ENCODE assay signal across 8 mouse cellular contexts in genomic region chr17:33914969-33915391, GRCm38 (mm10). TPM values are rescaled to one million over a fixed set of nuclear protein-coding genes. Genes with fewer than 3 reads are reported as not detected.
DNase-seq lines count a peak whose midpoint lies in the region; ATAC-seq and TF ChIP-seq lines count a peak whose summit lies in the region.

No protein-coding gene starts in this region.

- peaks cover 47% of the 10 kb centered on the region for H3K36me3 ChIP-seq in C2C12 (ENCODE audit: control insufficient read depth, insufficient read depth)
- H3K36me3 ChIP-seq in forebrain, embryonic 11.5 days (ENCODE audit: control insufficient read depth, insufficient read depth, low read length), result peaks cover 14% of the 10 kb centered on the region
- H3K36me3 ChIP-seq in limb, embryonic 15.5 days, result peaks cover 48% of the 10 kb centered on the region

- peaks cover 55% of the 10 kb centered on the region for H3K79me2 ChIP-seq in C2C12 (ENCODE audit: control insufficient read depth, insufficient read depth)

- peak overlapping the region; percentile 20 for H3ac ChIP-seq in C2C12 (ENCODE audit: control insufficient read depth, insufficient read length, low read depth)

- peaks cover 23% of the 10 kb centered on the region for H3K4me1 ChIP-seq in forebrain, embryonic 11.5 days (replicated peaks; ENCODE audit: control insufficient read depth, insufficient read depth, low read length)
- peaks cover 72% of the 10 kb centered on the region for H3K4me1 ChIP-seq in limb, embryonic 15.5 days

- no peak for DNase-seq in gastrocnemius, adult 2 months
- DNase-seq in gastrocnemius, postnatal 4 days (ENCODE audit: low spot score in 2 of 2), result no peak
- no peak for DNase-seq in forebrain, embryonic 11.5 days (ENCODE audit: low spot score)
- no peak for DNase-seq in ovary, postnatal 36 days (ENCODE audit: low spot score)
- no peak for DNase-seq in thymus, postnatal 10 days (ENCODE audit: low spot score in 2 of 2)

- H3K27ac ChIP-seq in gastrocnemius, adult 2 months, result peak overlapping the region; percentile 87
- H3K27ac ChIP-seq in forebrain, embryonic 11.5 days (ENCODE audit: low read depth, low read length), result no peak overlapping the region
- H3K27ac ChIP-seq in limb, embryonic 15.5 days, result peak overlapping the region; percentile 88; the same call in 1 of the 2 replicates

- 70% methylated on average over 13 of the region's 13 CpGs for WGBS in forebrain, embryonic 11.5 days
- 71% methylated on average over 13 of the region's 13 CpGs for WGBS in limb, embryonic 15.5 days

- intact Hi-C loops in gastrocnemius, adult 2 months (cut with DNase I), result no loop called here

- peak overlapping the region; percentile 62 for H3K4me2 ChIP-seq in forebrain, embryonic 11.5 days (ENCODE audit: low read depth, low read length, severe bottlenecking)
- H3K4me2 ChIP-seq in limb, embryonic 15.5 days, result peak overlapping the region; percentile 67; the same call in 1 of the 2 replicates

- H3K4me3 ChIP-seq in gastrocnemius, adult 2 months, result peak overlapping the region; percentile 82
- no peak overlapping the region for H3K4me3 ChIP-seq in C2C12 (ENCODE audit: insufficient read depth, poor library complexity, severe bottlenecking)
- H3K4me3 ChIP-seq in forebrain, embryonic 11.5 days (ENCODE audit: low read depth, low read length), result no peak overlapping the region; the same call in 1 of the 2 replicates
- H3K4me3 ChIP-seq in limb, embryonic 15.5 days, result 0 out of 2 replicates have a peak overlapping the region, but pooled peaks have one; percentile 53

- peaks cover 4% of the 10 kb centered on the region for H3K79me3 ChIP-seq in C2C12 (ENCODE audit: low read depth)

- no peaks in the 10 kb centered on the region for H3K9me3 ChIP-seq in forebrain, embryonic 11.5 days (ENCODE audit: control insufficient read depth, low read length)
- no peaks in the 10 kb centered on the region for H3K9me3 ChIP-seq in limb, embryonic 15.5 days

- ATAC-seq in forebrain, embryonic 11.5 days (replicated peaks; ENCODE audit: low FRiP score), result no peak
- ATAC-seq in limb, embryonic 15.5 days (ENCODE audit: insufficient number of reproducible peaks, low FRiP score, low TSS enrichment, low read depth), result no peak
- no peak for ATAC-seq in erythroid progenitor cell, adult 5-6 weeks (replicated peaks; ENCODE audit: low FRiP score, poor library complexity, severe bottlenecking)

- no peak overlapping the region for H3K9ac ChIP-seq in forebrain, embryonic 11.5 days (ENCODE audit: low read length)
- no peak overlapping the region for H3K9ac ChIP-seq in limb, embryonic 15.5 days

- no peaks in the 10 kb centered on the region for H3K27me3 ChIP-seq in C2C12 (ENCODE audit: control insufficient read depth, insufficient read depth, insufficient read length)
- H3K27me3 ChIP-seq in forebrain, embryonic 11.5 days (ENCODE audit: control insufficient read depth, insufficient read depth, low read length), result no peaks in the 10 kb centered on the region
- no peaks in the 10 kb centered on the region for H3K27me3 ChIP-seq in limb, embryonic 15.5 days

- no peak for TF ChIP-seq CTCF in gastrocnemius, adult 2 months (IDR thresholded peaks at IDR 0.05)
- TF ChIP-seq CTCF in C2C12 (IDR thresholded peaks at IDR 0.05; ENCODE audit: control insufficient read depth, insufficient read depth, insufficient read length), result no peak

TF ChIP-seq in C2C12, 6 proteins besides CTCF, POLR2A, EP300 and RAD21:
- TF ChIP-seq USF1 (IDR thresholded peaks at IDR 0.05; ENCODE audit: low read depth) (no peak), MAX (IDR thresholded peaks at IDR 0.05) (no peak), FOSL1 (IDR thresholded peaks at IDR 0.05; ENCODE audit: insufficient read depth, low read length, poor library complexity, severe bottlenecking) (no peak), MYOG (IDR thresholded peaks at IDR 0.05; ENCODE audit: control insufficient read depth, extremely low read depth, insufficient read length) (no peak), MYOD1 (IDR thresholded peaks at IDR 0.05; ENCODE audit: control insufficient read depth, insufficient read length, low read depth) (no peak), CEBPB (IDR thresholded peaks at IDR 0.05; ENCODE audit: low read depth) (no peak)

RNA-seq across cellular contexts. Expression of gene Tapbp, which starts 0.7 kb away (rescaled TPM):
- 10 to 100 TPM; 34.0 to 44.4 TPM for total RNA-seq in gastrocnemius, adult 2 months (2021)
- total RNA-seq in gastrocnemius, postnatal 4 days (2021), result 10 to 100 TPM; 43.2 to 43.9 TPM
- polyA plus RNA-seq in C2C12 (2012; fragmentation: generic; extraction: Trizol), result 30.5 TPM
- 13.9 and 15.5 TPM in 2 replicates for polyA plus RNA-seq in forebrain, embryonic 11.5 days (2014; fragmentation: Nextera tagmentation; extraction: Ambion mirVana)
- 42.1 and 46.3 TPM in 2 replicates for polyA plus RNA-seq in limb, embryonic 15.5 days (2015; fragmentation: Nextera tagmentation; extraction: Ambion mirVana)
- 86.1 and 88.4 TPM in 2 replicates for total RNA-seq in erythroid progenitor cell, adult 5-6 weeks (2015; ENCODE audit: low replicate concordance)
- total RNA-seq in erythroid progenitor cell, adult 5-6 weeks (2017; ENCODE audit: low replicate concordance), result 88.8 and 97.2 TPM in 2 replicates

RNA-seq across cellular contexts. Expression of gene Zbtb22, which starts 0.7 kb away (rescaled TPM):
- total RNA-seq in gastrocnemius, adult 2 months (2021), result 10 to 100 TPM; 14.5 to 14.8 TPM
- 10 to 100 TPM; 24.9 to 26.8 TPM for total RNA-seq in gastrocnemius, postnatal 4 days (2021)
- polyA plus RNA-seq in C2C12 (2012; fragmentation: generic; extraction: Trizol), result 30.3 TPM
- 13.0 and 14.9 TPM in 2 replicates for polyA plus RNA-seq in forebrain, embryonic 11.5 days (2014; fragmentation: Nextera tagmentation; extraction: Ambion mirVana)
- 14.0 and 15.5 TPM in 2 replicates for polyA plus RNA-seq in limb, embryonic 15.5 days (2015; fragmentation: Nextera tagmentation; extraction: Ambion mirVana)
- 11.7 and 23.8 TPM in 2 replicates for total RNA-seq in erythroid progenitor cell, adult 5-6 weeks (2015; ENCODE audit: low replicate concordance)
- total RNA-seq in erythroid progenitor cell, adult 5-6 weeks (2017; ENCODE audit: low replicate concordance), result 20.3 and 28.8 TPM in 2 replicates

RNA-seq across cellular contexts. Expression of gene Daxx, which starts 5.8 kb away (rescaled TPM):
- total RNA-seq in gastrocnemius, adult 2 months (2021), result 10 to 100 TPM; 13.3 to 13.9 TPM
- total RNA-seq in gastrocnemius, postnatal 4 days (2021), result 10 to 100 TPM; 21.9 to 24.9 TPM
- 19.3 TPM for polyA plus RNA-seq in C2C12 (2012; fragmentation: generic; extraction: Trizol)
- polyA plus RNA-seq in forebrain, embryonic 11.5 days (2014; fragmentation: Nextera tagmentation; extraction: Ambion mirVana), result 68.2 and 73.8 TPM in 2 replicates
- polyA plus RNA-seq in limb, embryonic 15.5 days (2015; fragmentation: Nextera tagmentation; extraction: Ambion mirVana), result 47.2 and 55.7 TPM in 2 replicates
- 18.0 and 23.9 TPM in 2 replicates for total RNA-seq in erythroid progenitor cell, adult 5-6 weeks (2015; ENCODE audit: low replicate concordance)
- 23.4 and 29.3 TPM in 2 replicates for total RNA-seq in erythroid progenitor cell, adult 5-6 weeks (2017; ENCODE audit: low replicate concordance)

RNA-seq across cellular contexts. Expression of gene Platr17, which starts 10.0 kb away (rescaled TPM):
- total RNA-seq in gastrocnemius, adult 2 months (2021), result not detected
- not detected for total RNA-seq in gastrocnemius, postnatal 4 days (2021)
- polyA plus RNA-seq in C2C12 (2012; fragmentation: generic; extraction: Trizol), result not detected
- polyA plus RNA-seq in forebrain, embryonic 11.5 days (2014; fragmentation: Nextera tagmentation; extraction: Ambion mirVana), result 0.24 TPM in 1 of 2 replicates, not detected in the other
- polyA plus RNA-seq in limb, embryonic 15.5 days (2015; fragmentation: Nextera tagmentation; extraction: Ambion mirVana), result 0.19 and 0.30 TPM in 2 replicates
- total RNA-seq in erythroid progenitor cell, adult 5-6 weeks (2015; ENCODE audit: low replicate concordance), result not detected in 2 replicates
- not detected in 2 replicates for total RNA-seq in erythroid progenitor cell, adult 5-6 weeks (2017; ENCODE audit: low replicate concordance)

RNA-seq across cellular contexts. Expression of gene Rgl2, which starts 14.4 kb away (rescaled TPM):
- 10 to 100 TPM; 31.4 to 34.0 TPM for total RNA-seq in gastrocnemius, adult 2 months (2021)
- 10 to 100 TPM; 43.2 to 48.4 TPM for total RNA-seq in gastrocnemius, postnatal 4 days (2021)
- polyA plus RNA-seq in C2C12 (2012; fragmentation: generic; extraction: Trizol), result 31.7 TPM
- 48.0 and 51.5 TPM in 2 replicates for polyA plus RNA-seq in forebrain, embryonic 11.5 days (2014; fragmentation: Nextera tagmentation; extraction: Ambion mirVana)
- polyA plus RNA-seq in limb, embryonic 15.5 days (2015; fragmentation: Nextera tagmentation; extraction: Ambion mirVana), result 51.8 and 58.5 TPM in 2 replicates
- 8.6 and 13.4 TPM in 2 replicates for total RNA-seq in erythroid progenitor cell, adult 5-6 weeks (2015; ENCODE audit: low replicate concordance)
- total RNA-seq in erythroid progenitor cell, adult 5-6 weeks (2017; ENCODE audit: low replicate concordance), result 11.3 and 29.0 TPM in 2 replicates

Comparison
In these comparisons a context has a peak if more than half of its experiments do, and no peak if none do; other contexts are left out.
1. H3K4me3 ChIP-seq: peak in gastrocnemius, adult 2 months (single experiment) and limb, embryonic 15.5 days (single experiment); none in C2C12 (single experiment) and forebrain, embryonic 11.5 days (single experiment).